Mouse (Mus musculus) lung, postnatal 0 days (tissue): ENCODE data around the gene Fam189b. TPM values are rescaled to one million over a fixed set of nuclear protein-coding genes. Genes with fewer than 3 reads are reported as not detected.

ENCODE experiments used
- ATAC-seq: fragments of 200-750 bp; cut with Nextera tagmentation; 2 replicates; pipeline ENCODE4 v1.8.0; 2017; ENCODE audit warnings: moderate library complexity
- DNase-seq: peaks from one replicate; pipeline ENCODE4 v3.0.0-alpha.2; 2016; ENCODE audit warnings: low spot score
- H3K27ac ChIP-seq: fragments of 300-500 bp; sonication (generic); 2 replicates; pipeline ENCODE4 v1.5.1; 2014; ENCODE audit warnings: antibody characterized with exemption, mild to moderate bottlenecking, low read length, mixed read lengths
- H3K27me3 ChIP-seq: fragments of 300-500 bp; sonication (generic); replicated peaks from 2 replicates; pipeline ENCODE4 v1.6.1; 2014; ENCODE audit warnings: low read length, mixed read lengths; ENCODE audit not compliant: insufficient read depth
- H3K36me3 ChIP-seq: fragments of 300-500 bp; sonication (generic); 2 replicates; pipeline ENCODE4 v1.6.1; 2014; ENCODE audit warnings: low read length, mixed read lengths; ENCODE audit not compliant: insufficient read depth
- H3K4me1 ChIP-seq: fragments of 300-500 bp; sonication (generic); 2 replicates; pipeline ENCODE4 v1.6.1; 2014; ENCODE audit warnings: antibody characterized with exemption, low read depth, low read length, mixed read lengths; ENCODE audit not compliant: insufficient read depth
- H3K4me2 ChIP-seq: fragments of 300-500 bp; sonication (generic); replicated peaks from 2 replicates; pipeline ENCODE4 v1.6.1; 2014; ENCODE audit warnings: low read depth, mild to moderate bottlenecking, low read length, moderate library complexity, mixed read lengths
- H3K4me3 ChIP-seq: fragments of 300-500 bp; sonication (generic); 2 replicates; pipeline ENCODE4 v1.5.1; 2014; ENCODE audit warnings: low read depth, low read length
- H3K9ac ChIP-seq: fragments of 300-500 bp; sonication (generic); replicated peaks from 2 replicates; pipeline ENCODE4 v1.6.1; 2014; ENCODE audit warnings: low read depth, mild to moderate bottlenecking
- H3K9me3 ChIP-seq: fragments of 300-500 bp; sonication (generic); 2 replicates; pipeline ENCODE4 v1.6.1; 2016; ENCODE audit warnings: low read length, mixed read lengths
- CTCF ChIP-seq: IDR thresholded peaks from 2 replicates; pipeline ENCODE4 v1.5.1; 2016; ENCODE audit warnings: antibody characterized with exemption, mild to moderate bottlenecking
- EP300 ChIP-seq: IDR thresholded peaks from 2 replicates; pipeline ENCODE4 v1.6.1; 2016; ENCODE audit warnings: antibody characterized with exemption, mild to moderate bottlenecking, control low read depth
- WGBS: fragments of 180-500 bp; shearing (Covaris S2); extraction: QIAGEN DNeasy Blood & Tissue Kit; methylation state at CpG from one replicate; pipeline ENCODE4 v1.1.7; 2014; 5-methylcytosine and 5-hydroxymethylcytosine counted together
- polyA plus RNA-seq: library from polyadenylated mRNA; unstranded; fragments of >200 nt; fragmentation: Nextera tagmentation; extraction: Ambion mirVana; gene quantifications from 2 replicates; pipeline ENCODE4 v1.2.1, GENCODE M21; 2015

The Fam189b gene
- polyA plus RNA-seq, 1 experiment from 2014 or later = 6.6 TPM

DNA sequence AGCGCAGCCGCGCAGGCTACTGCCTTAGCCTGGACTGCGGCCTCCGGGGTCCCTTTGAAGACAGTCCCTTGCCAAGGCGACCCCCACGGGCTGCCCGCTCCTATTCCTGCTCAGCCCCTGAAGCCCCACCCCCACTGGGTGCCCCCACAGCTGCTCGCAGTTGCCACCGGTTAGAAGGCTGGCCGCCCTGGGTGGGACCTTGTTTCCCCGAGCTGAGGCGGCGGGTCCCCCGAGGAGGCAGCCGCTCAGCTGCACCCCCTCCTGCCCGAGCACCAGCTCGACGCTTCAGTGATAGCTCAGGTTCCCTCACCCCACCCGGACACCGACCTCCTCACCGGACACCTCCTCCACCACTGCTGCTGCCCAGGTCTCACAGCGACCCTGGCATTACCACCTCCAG is 4.3 kb downstream of the Fam189b start:
- Histone ChIP-seq H3K4me1 (peaks cover 4% of the 10 kb centered on the region; the same call in 1 of the 2 replicates), H3K9me3 (no peaks in the 10 kb centered on the region), H3K9ac (no peak overlapping the region), H3K4me2 (no peak overlapping the region), H3K4me3 (no peak overlapping the region), H3K36me3 (no peaks in the 10 kb centered on the region), H3K27me3 (no peaks in the 10 kb centered on the region), H3K27ac (no peak overlapping the region)
- ATAC-seq = no peak
- TF ChIP-seq CTCF (no peak), EP300 (no peak)
- 54% methylated on average over 23 of the region's 23 CpGs for WGBS
- DNase-seq = no peak

DNA sequence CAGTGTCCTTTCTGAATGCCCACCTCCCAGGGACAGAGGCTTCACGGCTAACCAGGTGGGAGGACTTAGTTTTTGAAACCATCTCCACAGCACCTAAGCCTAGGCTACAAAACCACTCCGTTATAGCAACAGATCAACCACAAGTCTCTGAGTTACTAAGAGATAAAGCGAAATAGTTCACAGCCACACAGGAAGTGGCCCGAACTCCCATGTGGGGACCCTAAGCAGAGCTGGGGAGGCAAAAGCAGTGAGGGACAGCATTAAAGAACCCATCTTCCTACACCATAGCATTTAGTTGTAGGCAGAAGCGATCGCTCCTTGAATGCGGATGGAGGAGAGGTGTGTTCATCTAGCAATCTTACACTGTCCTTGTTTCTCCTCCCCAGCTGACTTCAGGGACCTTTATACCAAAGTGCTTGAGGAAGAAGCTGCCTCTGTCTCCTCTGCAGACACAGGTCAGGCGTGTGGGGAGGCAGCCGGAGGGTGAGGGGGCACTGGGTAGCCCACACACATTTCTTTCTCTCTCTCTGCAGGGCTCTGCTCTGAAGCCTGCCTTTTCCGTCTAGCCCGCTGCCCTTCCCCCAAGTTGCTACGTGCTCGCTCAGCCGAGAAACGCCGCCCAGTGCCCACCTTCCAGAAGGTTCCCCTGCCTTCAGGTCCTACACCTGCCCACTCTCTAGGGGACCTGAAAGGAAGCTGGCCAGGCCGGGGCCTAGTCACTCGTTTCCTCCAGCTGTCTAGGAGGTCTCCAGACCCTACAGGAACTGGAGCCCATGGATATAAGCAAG is 4.9 kb downstream of the Fam189b start:
- no peaks in the 10 kb centered on the region for H3K27me3 ChIP-seq
- no peak overlapping the region for H3K9ac ChIP-seq
- DNase-seq (no peak), ATAC-seq (no peak)
- no peak overlapping the region for H3K4me2 ChIP-seq
- TF ChIP-seq CTCF (no peak), EP300 (no peak)
- peaks cover 4% of the 10 kb centered on the region; the same call in 1 of the 2 replicates for H3K4me1 ChIP-seq
- no peaks in the 10 kb centered on the region for H3K36me3 ChIP-seq
- 81% methylated on average over 18 of the region's 18 CpGs for WGBS
- H3K27ac ChIP-seq = no peak overlapping the region
- no peak overlapping the region for H3K4me3 ChIP-seq
- H3K9me3 ChIP-seq = no peaks in the 10 kb centered on the region

DNA sequence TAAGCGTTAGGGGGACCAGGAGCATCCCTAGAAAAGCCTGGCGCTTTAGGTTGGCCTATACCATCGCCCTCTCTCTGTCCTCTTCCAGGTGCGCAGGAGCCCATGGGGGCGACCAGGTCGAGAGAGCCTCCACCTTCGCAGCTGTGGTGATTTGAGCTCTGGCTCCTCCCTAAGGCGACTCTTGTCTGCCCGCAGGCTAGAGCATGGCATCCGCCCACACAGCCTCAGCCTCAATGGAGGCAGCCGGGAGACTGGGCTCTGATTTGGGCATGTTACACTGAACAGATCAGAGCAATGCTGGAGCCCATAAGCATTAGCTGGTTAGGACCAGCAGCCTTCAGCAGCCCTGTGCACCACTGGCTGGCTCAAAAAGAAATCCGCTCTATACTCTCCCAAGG is 5.5 kb downstream of the Fam189b start:
- DNase-seq (no peak), ATAC-seq (no peak)
- Histone ChIP-seq H3K27ac (no peak overlapping the region), H3K9ac (no peak overlapping the region), H3K4me1 (peaks cover 3% of the 10 kb centered on the region; the same call in 1 of the 2 replicates), H3K4me2 (no peak overlapping the region), H3K36me3 (no peaks in the 10 kb centered on the region), H3K4me3 (no peak overlapping the region), H3K27me3 (no peaks in the 10 kb centered on the region), H3K9me3 (no peaks in the 10 kb centered on the region)
- TF ChIP-seq EP300 (no peak), CTCF (no peak)
- WGBS = 68% methylated on average over 12 of the region's 12 CpGs

DNA sequence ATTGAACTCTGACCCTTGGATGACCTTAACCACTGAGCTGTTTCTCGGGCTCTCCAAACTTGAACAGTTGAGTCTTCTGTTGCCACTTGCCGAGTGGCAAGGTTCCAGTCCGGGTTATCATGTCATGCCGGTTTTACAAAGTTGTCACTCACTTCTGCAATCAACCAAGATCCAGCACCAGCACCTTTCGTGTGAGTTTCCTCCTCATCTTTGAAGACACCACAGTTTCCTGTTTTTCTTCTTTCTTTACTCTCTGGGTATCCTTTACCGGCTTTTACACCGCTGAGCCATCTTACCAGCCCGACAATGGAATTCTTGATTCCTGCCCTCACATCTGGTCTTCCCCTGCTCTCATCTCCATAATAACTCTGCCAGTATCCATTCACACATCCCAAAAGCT is 7.5 kb downstream of the Fam189b start:
- TF ChIP-seq CTCF (no peak), EP300 (no peak)
- no peaks in the 10 kb centered on the region for H3K4me1 ChIP-seq
- no peaks in the 10 kb centered on the region for H3K27me3 ChIP-seq
- DNase-seq (no peak), ATAC-seq (no peak)
- H3K9ac ChIP-seq = no peak overlapping the region
- WGBS = 65% methylated on average over 8 of the region's 8 CpGs
- no peak overlapping the region for H3K4me2 ChIP-seq
- H3K36me3 ChIP-seq = no peaks in the 10 kb centered on the region
- H3K4me3 ChIP-seq = no peak overlapping the region
- no peaks in the 10 kb centered on the region for H3K9me3 ChIP-seq
- no peak overlapping the region for H3K27ac ChIP-seq

DNA sequence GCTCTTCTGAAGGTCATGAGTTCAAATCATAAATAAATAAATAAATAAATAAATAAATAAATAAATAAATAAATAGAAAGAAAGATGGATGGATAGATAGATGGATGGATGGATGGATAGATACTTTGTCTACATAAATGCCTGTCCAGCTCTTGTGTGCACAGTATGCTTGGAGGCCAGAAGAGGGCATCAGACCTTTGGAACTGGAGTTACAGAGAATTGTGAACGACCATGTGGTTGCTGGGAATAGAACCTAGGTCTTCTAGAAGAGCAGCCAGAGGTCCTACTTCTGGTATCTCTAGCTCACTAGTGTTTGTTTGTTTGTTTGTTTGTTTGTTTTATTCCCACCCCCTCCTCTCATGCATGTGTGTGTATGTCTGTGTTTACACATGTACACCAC is 10.4 kb downstream of the Fam189b start:
- 76% methylated on average over 1 of the region's 1 CpGs for WGBS
- ATAC-seq (no peak), DNase-seq (no peak)
- Histone ChIP-seq H3K27ac (no peak overlapping the region), H3K9ac (no peak overlapping the region), H3K27me3 (no peaks in the 10 kb centered on the region), H3K4me2 (no peak overlapping the region), H3K4me3 (no peak overlapping the region), H3K36me3 (no peaks in the 10 kb centered on the region), H3K4me1 (no peaks in the 10 kb centered on the region), H3K9me3 (no peaks in the 10 kb centered on the region)
- TF ChIP-seq EP300 (no peak), CTCF (peak; percentile 44)

DNA sequence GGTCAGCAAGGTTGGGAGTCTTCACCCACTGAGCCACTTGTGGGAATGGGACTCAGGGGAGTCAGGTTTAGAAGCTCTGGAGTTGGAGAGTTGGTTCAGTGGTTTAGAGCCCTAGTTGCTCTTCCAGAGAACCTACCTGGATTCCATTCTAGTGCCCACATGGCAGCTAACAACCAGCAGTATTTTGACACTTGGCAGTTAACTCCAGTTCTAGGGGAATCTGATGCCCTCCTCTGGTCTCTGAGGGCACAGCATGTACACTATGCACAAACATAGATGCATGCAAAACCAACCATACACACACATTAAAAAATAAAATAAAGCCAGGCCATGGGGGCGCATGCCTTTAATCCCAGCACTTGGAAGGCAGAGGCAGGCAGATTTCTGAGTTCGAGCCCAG is 10.9 kb downstream of the Fam189b start:
- H3K9ac ChIP-seq = no peak overlapping the region
- ATAC-seq (no peak), DNase-seq (peak; percentile 51)
- no peak overlapping the region for H3K27ac ChIP-seq
- no peak overlapping the region for H3K4me3 ChIP-seq
- no peaks in the 10 kb centered on the region for H3K9me3 ChIP-seq
- no peak overlapping the region for H3K4me2 ChIP-seq
- H3K27me3 ChIP-seq = no peaks in the 10 kb centered on the region
- 92% methylated on average over 2 of the region's 2 CpGs for WGBS
- no peaks in the 10 kb centered on the region for H3K36me3 ChIP-seq
- no peaks in the 10 kb centered on the region for H3K4me1 ChIP-seq
- peak; percentile 63 for TF ChIP-seq CTCF
- TF ChIP-seq EP300 = no peak
